Mouse (Mus musculus) hindbrain, postnatal 0 days (tissue): ENCODE results near the gene Adgrf1. TPM values are rescaled to one million over a fixed set of nuclear protein-coding genes. Genes with fewer than 3 reads are reported as not detected.

Source experiments
- ATAC-seq: fragments of 200-750 bp; cut with Nextera tagmentation; 2 replicates; pipeline ENCODE4 v1.8.0; 2017; ENCODE audit warnings: mild to moderate bottlenecking, moderate TSS enrichment, moderate library complexity
- DNase-seq: peaks from one replicate; pipeline ENCODE4 v3.0.0-alpha.2; 2015; ENCODE audit warnings: low spot score
- H3K27ac ChIP-seq: fragments of 300-500 bp; sonication (generic); 2 replicates; pipeline ENCODE4 v1.5.1; 2014; ENCODE audit warnings: mild to moderate bottlenecking
- H3K27me3 ChIP-seq: fragments of 300-500 bp; sonication (generic); 2 replicates; pipeline ENCODE4 v1.6.1; 2014; ENCODE audit warnings: low read length, mixed read lengths; ENCODE audit not compliant: insufficient read depth
- H3K36me3 ChIP-seq: fragments of 300-500 bp; sonication (generic); 2 replicates; pipeline ENCODE4 v1.6.1; 2014; ENCODE audit warnings: low read length, mixed read lengths; ENCODE audit not compliant: insufficient read depth
- H3K4me1 ChIP-seq: fragments of 300-500 bp; sonication (generic); 2 replicates; pipeline ENCODE4 v1.6.1; 2014; ENCODE audit warnings: antibody characterized with exemption, low read length, mixed read lengths; ENCODE audit not compliant: insufficient read depth
- H3K4me2 ChIP-seq: fragments of 300-500 bp; sonication (generic); 2 replicates; pipeline ENCODE4 v1.6.1; 2014; ENCODE audit warnings: low read depth, mild to moderate bottlenecking, low read length, moderate library complexity, mixed read lengths
- H3K4me3 ChIP-seq: fragments of 300-500 bp; sonication (generic); 2 replicates; pipeline ENCODE4 v1.5.1; 2014; ENCODE audit warnings: low read length
- H3K9ac ChIP-seq: fragments of 300-500 bp; sonication (generic); replicated peaks from 2 replicates; pipeline ENCODE4 v1.6.1; 2014; ENCODE audit warnings: mild to moderate bottlenecking, low read length, moderate library complexity, mixed read lengths
- H3K9me3 ChIP-seq: fragments of 300-500 bp; sonication (generic); 2 replicates; pipeline ENCODE4 v1.6.1; 2016; ENCODE audit warnings: low read length, mixed read lengths
- CTCF ChIP-seq: IDR thresholded peaks from 2 replicates; pipeline ENCODE4 v1.5.1; 2016; ENCODE audit warnings: antibody characterized with exemption, control low read depth, low read depth
- WGBS: fragments of 180-500 bp; shearing (Covaris S2); extraction: QIAGEN DNeasy Blood & Tissue Kit; methylation state at CpG from one replicate; pipeline ENCODE4 v1.1.7; 2014; 5-methylcytosine and 5-hydroxymethylcytosine counted together
- polyA plus RNA-seq: library from polyadenylated mRNA; unstranded; fragments of >200 nt; fragmentation: Nextera tagmentation; extraction: Ambion mirVana; gene quantifications from 2 replicates; pipeline ENCODE4 v1.2.1, GENCODE M21; 2015
- total RNA-seq: library from RNA; depleted of rRNA; stranded (reverse); fragments of >200 nt; gene quantifications from 2 replicates; pipeline ENCODE4 v1.2.3, GENCODE M21; 2014; rRNA removed

Gene Adgrf1
- total RNA-seq, result 0.11 TPM in 1 of 2 replicates, not detected in the other
- polyA plus RNA-seq, result not detected in 2 replicates

- ATAC-seq (no peak), DNase-seq (no peak)
- Histone ChIP-seq H3K4me1 (no peaks in the 10 kb centered on the region), H3K9ac (no peak within 1 kb of the TSS), H3K36me3 (no peaks in the 10 kb centered on the region), H3K4me2 (no peak within 1 kb of the TSS), H3K9me3 (no peaks in the 10 kb centered on the region), H3K27me3 (no peaks in the 10 kb centered on the region), H3K27ac (no peak within 1 kb of the TSS), H3K4me3 (no peak within 1 kb of the TSS)
- TF ChIP-seq CTCF, result no peak
- whole genome bisulfite sequencing, result 76% methylated on average over 6 of the region's 6 CpGs
Observed at GRCm38 (mm10) chr17:43270161-43270560, at the start of gene Adgrf1. Gene Adgrf1 (plus strand): TSS chr17:43270329.

GRCm38 (mm10) chr17:43226101-43226500, 44.0 kb upstream of the Adgrf1 start:
- Histone ChIP-seq H3K4me2 (no peak overlapping the region), H3K4me3 (no peak overlapping the region), H3K9me3 (no peaks in the 10 kb centered on the region), H3K9ac (no peak overlapping the region), H3K27me3 (no peaks in the 10 kb centered on the region), H3K4me1 (no peaks in the 10 kb centered on the region; the same call in 1 of the 2 replicates), H3K36me3 (no peaks in the 10 kb centered on the region), H3K27ac (no peak overlapping the region)
- no peak for TF ChIP-seq CTCF
- ATAC-seq (no peak), DNase-seq (no peak)
- 87% methylated on average over 6 of the region's 6 CpGs for WGBS

- H3K27me3 ChIP-seq, result no peaks in the 10 kb centered on the region
- H3K36me3 ChIP-seq, result no peaks in the 10 kb centered on the region
- peak overlapping the region; percentile 54 for H3K4me2 ChIP-seq
- H3K4me1 ChIP-seq, result no peaks in the 10 kb centered on the region; the same call in 1 of the 2 replicates
- peak overlapping the region; percentile 15 for H3K4me3 ChIP-seq
- no peaks in the 10 kb centered on the region for H3K9me3 ChIP-seq
- TF ChIP-seq CTCF, result peak; percentile 82
- H3K27ac ChIP-seq, result no peak overlapping the region
- WGBS, result 36% methylated on average over 12 of the region's 12 CpGs
- peak; percentile 91 for ATAC-seq
- H3K9ac ChIP-seq, result no peak overlapping the region
- peak; percentile 92 for DNase-seq
Observed at GRCm38 (mm10) chr17:43229621-43230513, 40.3 kb upstream of the Adgrf1 start.

- H3K27me3 ChIP-seq, result no peaks in the 10 kb centered on the region
- no peak overlapping the region for H3K4me3 ChIP-seq
- no peak overlapping the region for H3K9ac ChIP-seq
- no peak overlapping the region for H3K27ac ChIP-seq
- H3K9me3 ChIP-seq, result no peaks in the 10 kb centered on the region
- TF ChIP-seq CTCF, result no peak
- WGBS, result 76% methylated on average over 7 of the region's 7 CpGs
- ATAC-seq (no peak), DNase-seq (no peak)
- no peak overlapping the region for H3K4me2 ChIP-seq
- no peaks in the 10 kb centered on the region; the same call in 1 of the 2 replicates for H3K4me1 ChIP-seq
- H3K36me3 ChIP-seq, result no peaks in the 10 kb centered on the region
Observed at GRCm38 (mm10) chr17:43230821-43231220, 39.3 kb upstream of the Adgrf1 start.

- no peaks in the 10 kb centered on the region for H3K9me3 ChIP-seq
- H3K27ac ChIP-seq, result no peak overlapping the region
- no peak overlapping the region for H3K9ac ChIP-seq
- no peaks in the 10 kb centered on the region for H3K27me3 ChIP-seq
- ATAC-seq (no peak), DNase-seq (no peak)
- H3K36me3 ChIP-seq, result no peaks in the 10 kb centered on the region
- no peak overlapping the region for H3K4me3 ChIP-seq
- no peak for TF ChIP-seq CTCF
- no peak overlapping the region for H3K4me2 ChIP-seq
- H3K4me1 ChIP-seq, result no peaks in the 10 kb centered on the region; the same call in 1 of the 2 replicates
- WGBS, result 67% methylated on average over 6 of the region's 6 CpGs
Observed at GRCm38 (mm10) chr17:43232769-43233168, 37.4 kb upstream of the Adgrf1 start.

- Histone ChIP-seq H3K27ac (no peak overlapping the region), H3K9me3 (no peaks in the 10 kb centered on the region), H3K4me3 (no peak overlapping the region), H3K9ac (no peak overlapping the region), H3K27me3 (no peaks in the 10 kb centered on the region), H3K4me1 (no peaks in the 10 kb centered on the region; the same call in 1 of the 2 replicates), H3K4me2 (no peak overlapping the region), H3K36me3 (no peaks in the 10 kb centered on the region)
- DNase-seq, result no peak
- ATAC-seq, result no peak
- TF ChIP-seq CTCF, result no peak
- 84% methylated on average over 14 of the region's 14 CpGs for WGBS
Observed at GRCm38 (mm10) chr17:43236656-43237250, 33.4 kb upstream of the Adgrf1 start.
